Mouse (Mus musculus) limb, embryonic 13.5 days (tissue): Measurements from ENCODE around the gene Gm29094. TPM values are rescaled to one million over a fixed set of nuclear protein-coding genes. Genes with fewer than 3 reads are reported as not detected.

Experiments used
- ATAC-seq: fragments of 200-750 bp; cut with Nextera tagmentation; 2 replicates; pipeline ENCODE4 v1.8.0; 2017; ENCODE audit warnings: low read depth, moderate number of reproducible peaks, moderate TSS enrichment; ENCODE audit not compliant: low FRiP score
- H3K27ac ChIP-seq: fragments of 300-500 bp; sonication (generic); 2 replicates; pipeline ENCODE4 v1.5.1; 2015; ENCODE audit warnings: inconsistent platforms, mild to moderate bottlenecking, moderate library complexity
- H3K27me3 ChIP-seq: fragments of 300-500 bp; sonication (generic); 2 replicates; pipeline ENCODE4 v1.6.1; 2015; ENCODE audit warnings: mild to moderate bottlenecking, inconsistent platforms
- H3K36me3 ChIP-seq: fragments of 300-500 bp; sonication (generic); 2 replicates; pipeline ENCODE4 v1.6.1; 2015; ENCODE audit warnings: inconsistent platforms, mild to moderate bottlenecking, moderate library complexity
- H3K4me1 ChIP-seq: fragments of 300-500 bp; sonication (generic); 2 replicates; pipeline ENCODE4 v1.6.1; 2015; ENCODE audit warnings: inconsistent platforms
- H3K4me2 ChIP-seq: fragments of 300-500 bp; sonication (generic); replicated peaks from 2 replicates; pipeline ENCODE4 v1.6.1; 2015; ENCODE audit warnings: inconsistent platforms, mild to moderate bottlenecking, moderate library complexity
- H3K4me3 ChIP-seq: fragments of 300-500 bp; sonication (generic); 2 replicates; pipeline ENCODE4 v1.5.1; 2015; ENCODE audit warnings: moderate library complexity, mild to moderate bottlenecking, inconsistent platforms
- H3K9ac ChIP-seq: fragments of 300-500 bp; sonication (generic); 2 replicates; pipeline ENCODE4 v1.6.1; 2015; ENCODE audit warnings: mild to moderate bottlenecking, inconsistent platforms
- H3K9me3 ChIP-seq: fragments of 300-500 bp; sonication (generic); 2 replicates; pipeline ENCODE4 v1.6.1; 2016; ENCODE audit warnings: inconsistent platforms
- WGBS: fragments of 180-500 bp; shearing (Covaris S2); methylation state at CpG from one replicate; pipeline ENCODE4 v1.1.7; 2015; 5-methylcytosine and 5-hydroxymethylcytosine counted together
- polyA plus RNA-seq: library from polyadenylated mRNA; unstranded; fragments of >200 nt; fragmentation: Nextera tagmentation; extraction: Ambion mirVana; gene quantifications from 2 replicates; pipeline ENCODE4 v1.2.1, GENCODE M21; 2015

The Gm29094 gene
- polyA plus RNA-seq, 1 experiment from 2014 or later, result not detected

- no peak overlapping the region for H3K9ac ChIP-seq
- no peak overlapping the region for H3K4me3 ChIP-seq
- WGBS, result 91% methylated on average over 3 of the region's 3 CpGs
- H3K27me3 ChIP-seq, result no peaks in the 10 kb centered on the region
- no peaks in the 10 kb centered on the region for H3K36me3 ChIP-seq
- H3K4me1 ChIP-seq, result no peaks in the 10 kb centered on the region
- H3K4me2 ChIP-seq, result no peak overlapping the region
- no peak overlapping the region for H3K27ac ChIP-seq
- no peak for ATAC-seq
- H3K9me3 ChIP-seq, result no peaks in the 10 kb centered on the region
Observed at GRCm38 (mm10) chr9:89263968-89264367, 64.8 kb downstream of the Gm29094 start.

GRCm38 (mm10) chr9:89264571-89264970 is 65.4 kb downstream of the Gm29094 start:
- no peak for ATAC-seq
- Histone ChIP-seq H3K27me3 (no peaks in the 10 kb centered on the region), H3K9ac (no peak overlapping the region), H3K36me3 (no peaks in the 10 kb centered on the region), H3K4me1 (no peaks in the 10 kb centered on the region), H3K27ac (no peak overlapping the region), H3K9me3 (no peaks in the 10 kb centered on the region), H3K4me2 (no peak overlapping the region), H3K4me3 (no peak overlapping the region)
- 89% methylated on average over 1 of the region's 1 CpGs for WGBS

Other genes with a start within 250 kb of the Gm29094 start
- gene Bcl2a1a, start 242.5 kb upstream of the Gm29094 start, polyA plus RNA-seq, result not detected in 2 replicates
- gene Trim43b, start 106.5 kb upstream of the Gm29094 start, polyA plus RNA-seq, result not detected in 2 replicates
- gene Bcl2a1b, start 170 bp upstream of the Gm29094 start, polyA plus RNA-seq, result 1.1 and 1.8 TPM in 2 replicates
- gene Mthfs, start 11.3 kb downstream of the Gm29094 start, polyA plus RNA-seq, result 24.9 and 31.3 TPM in 2 replicates